ENCODE assay signal across 9 mouse cellular contexts in genomic region chr8:85397508-85397907, GRCm38 (mm10). TPM values are rescaled to one million over a fixed set of nuclear protein-coding genes. Genes with fewer than 3 reads are reported as not detected.
DNase-seq lines count a peak whose midpoint lies in the region; ATAC-seq and TF ChIP-seq lines count a peak whose summit lies in the region.
"Had no signal": no experiment of that assay in that cellular context is flagged by ENCODE, and none has a peak within 500 bp of the region (broad histone marks: within the 10 kb centered on the region; RNA-seq: fewer than 3 reads in every experiment).

No protein-coding gene starts in this region.

- no peak overlapping the region for H3K4me3 ChIP-seq in heart, embryonic 11.5 days (ENCODE audit: low read depth, low read length)
- no peak overlapping the region for H3K4me3 ChIP-seq in CH12.LX (replicated peaks in 1 of 3; ENCODE audit: low read depth in 2 of 3, low read length in 2 of 3, poor library complexity in 1 of 3)
- H3K4me3 ChIP-seq in heart, embryonic 12.5 days = no peak overlapping the region
- H3K4me3 ChIP-seq: embryonic facial prominence, embryonic 13.5 days had no signal

- dilution Hi-C loops in CH12.LX (cut with MboI; ENCODE audit: extremely low pct_ligation_motif_present, extremely low pct_unique_long_range_greater_than_20kb, low sequenced_read_pairs) = no loop called here

- peak; percentile 50 to 76 for DNase-seq in heart, adult 18-20 months
- DNase-seq in CH12.LX (ENCODE audit: extremely low read depth) = peak; percentile 70
- DNase-seq in adrenal gland, postnatal 36 days = peak; percentile 57 to 75
- DNase-seq in large intestine, adult 2 months (ENCODE audit: low read depth, low spot score) = peak; percentile 14
- DNase-seq in naive thymus-derived CD4-positive, alpha-beta T cell, adult 2 months (ENCODE audit: low read depth) = peak; percentile 56

- in situ Hi-C loops in CH12.LX (cut with MboI; ENCODE audit: low pct_ligation_motif_present, low pct_unique_long_range_greater_than_20kb, low sequenced_read_pairs) = no loop called here

- no peak overlapping the region for H3K9ac ChIP-seq in heart, embryonic 11.5 days (ENCODE audit: low read depth, low read length)
- H3K9ac ChIP-seq in CH12.LX (ENCODE audit: insufficient read depth, low read depth) = no peak overlapping the region
- H3K9ac ChIP-seq in heart, embryonic 12.5 days = peak overlapping the region; percentile 25; the same call in 1 of the 2 replicates
- H3K9ac ChIP-seq: embryonic facial prominence, embryonic 13.5 days had no signal

- H3K4me2 ChIP-seq in heart, embryonic 11.5 days = no peak overlapping the region
- no peak overlapping the region for H3K4me2 ChIP-seq in CH12.LX (ENCODE audit: insufficient read depth, low read depth, poor library complexity, severe bottlenecking)
- H3K4me2 ChIP-seq in heart, embryonic 12.5 days = no peak overlapping the region
- H3K4me2 ChIP-seq: embryonic facial prominence, embryonic 13.5 days had no signal

- H3K79me2 ChIP-seq in CH12.LX (replicated peaks; ENCODE audit: control insufficient read depth, extremely low read depth, insufficient read depth, poor library complexity, severe bottlenecking) = no peaks in the 10 kb centered on the region

- peak; percentile 81 to 87 for TF ChIP-seq CTCF in CH12.LX (conservative IDR thresholded peaks at IDR 0.05 in 1 of 2, IDR thresholded peaks at IDR 0.05 in 1 of 2; ENCODE audit: low read depth in 2 of 2, low read length in 2 of 2)

- no peak for ATAC-seq in heart, embryonic 11.5 days (replicated peaks; ENCODE audit: insufficient number of reproducible peaks, low FRiP score, low TSS enrichment)
- peak; percentile 78 for ATAC-seq in heart, embryonic 12.5 days (ENCODE audit: insufficient number of reproducible peaks, low FRiP score)
- ATAC-seq in activated CD4-positive, CD25-positive, alpha-beta regulatory T cell, adult 4 months = no peak

- H3K9me3 ChIP-seq in heart, embryonic 11.5 days (replicated peaks; ENCODE audit: control insufficient read depth, low read length) = no peaks in the 10 kb centered on the region
- H3K9me3 ChIP-seq in CH12.LX (replicated peaks; ENCODE audit: low read length) = no peaks in the 10 kb centered on the region
- 0 out of 2 replicates have a peak, but pooled peaks cover under 1% of the 10 kb centered on the region for H3K9me3 ChIP-seq in heart, embryonic 12.5 days (replicated peaks)
- H3K9me3 ChIP-seq: embryonic facial prominence, embryonic 13.5 days had no signal

- H3K27ac ChIP-seq in heart, embryonic 11.5 days (ENCODE audit: low read depth, low read length) = no peak overlapping the region
- no peak overlapping the region for H3K27ac ChIP-seq in CH12.LX (ENCODE audit: insufficient read depth, low read depth)
- no peak overlapping the region for H3K27ac ChIP-seq in heart, embryonic 12.5 days (ENCODE audit: poor library complexity, severe bottlenecking)
- H3K27ac ChIP-seq: embryonic facial prominence, embryonic 13.5 days had no signal

- H3K36me3 ChIP-seq in heart, embryonic 11.5 days (ENCODE audit: control insufficient read depth, insufficient read depth, low read length) = no peaks in the 10 kb centered on the region
- no peaks in the 10 kb centered on the region for H3K36me3 ChIP-seq in CH12.LX (replicated peaks in 1 of 2; ENCODE audit: control insufficient read depth in 1 of 2, insufficient read depth in 1 of 2, low read length in 1 of 2)
- H3K36me3 ChIP-seq in heart, embryonic 12.5 days = no peaks in the 10 kb centered on the region
- H3K36me3 ChIP-seq: embryonic facial prominence, embryonic 13.5 days had no signal

- no peak for TF ChIP-seq POLR2A in CH12.LX (IDR thresholded peaks at IDR 0.05; ENCODE audit: low read depth, low read length)

- H3K4me1 ChIP-seq in heart, embryonic 11.5 days (ENCODE audit: control insufficient read depth, insufficient read depth, low read length) = peaks cover 20% of the 10 kb centered on the region
- H3K4me1 ChIP-seq in CH12.LX (ENCODE audit: control insufficient read depth in 1 of 2, insufficient read depth in 2 of 2) = no peaks in the 10 kb centered on the region
- H3K4me1 ChIP-seq in heart, embryonic 12.5 days (replicated peaks) = peaks cover 34% of the 10 kb centered on the region
- H3K4me1 ChIP-seq: embryonic facial prominence, embryonic 13.5 days had no signal

- TF ChIP-seq RAD21 in CH12.LX (IDR thresholded peaks at IDR 0.05; ENCODE audit: low read depth, low read length) = peak; percentile 46

- no peaks in the 10 kb centered on the region for H3K27me3 ChIP-seq in heart, embryonic 11.5 days (ENCODE audit: control insufficient read depth, insufficient read depth, low read length)
- H3K27me3 ChIP-seq in CH12.LX (replicated peaks) = no peaks in the 10 kb centered on the region
- no peaks in the 10 kb centered on the region for H3K27me3 ChIP-seq in heart, embryonic 12.5 days (replicated peaks)
- H3K27me3 ChIP-seq: embryonic facial prominence, embryonic 13.5 days had no signal

- 34% methylated on average over 5 of the region's 5 CpGs for WGBS in heart, embryonic 11.5 days (ENCODE audit: insufficient replicate concordance)
- WGBS in heart, embryonic 12.5 days = 35% methylated on average over 5 of the region's 5 CpGs
- WGBS in large intestine, adult 2 months = 46% methylated on average over 5 of the region's 5 CpGs

- no peak for TF ChIP-seq EP300 in CH12.LX (IDR thresholded peaks at IDR 0.05; ENCODE audit: low read length)

TF ChIP-seq in CH12.LX, 34 proteins besides CTCF, POLR2A, EP300 and RAD21:
- TF ChIP-seq SMC3 (IDR thresholded peaks at IDR 0.05; ENCODE audit: low read depth, low read length) = peak; percentile 71
- no peak for TF ChIP-seq JUN (IDR thresholded peaks at IDR 0.05; ENCODE audit: insufficient read depth, low read depth, low read length)

RNA-seq across cellular contexts. Expression of gene Mylk3, which starts 11.4 kb away (rescaled TPM):
- 100 to 1,000 TPM; 473 to 486 TPM for total RNA-seq in heart, adult 18-20 months (2021)
- 167 and 212 TPM in 2 replicates for polyA plus RNA-seq in heart, embryonic 11.5 days (2014; fragmentation: Nextera tagmentation; extraction: Ambion mirVana)
- total RNA-seq in CH12.LX (2012; rRNA removed) (0.04 and 0.08 TPM in 2 replicates), CH12.LX (2014; rRNA removed) (0.07 TPM in 2 replicates)
- polyA plus RNA-seq in CH12.LX (2012; ENCODE audit: insufficient read length, low read depth) = not detected in 2 replicates
- total RNA-seq in adrenal gland, postnatal 36 days (2021) = under 1 TPM; 0.13 to 0.53 TPM
- 211 and 224 TPM in 2 replicates for polyA plus RNA-seq in heart, embryonic 12.5 days (2016; fragmentation: Nextera tagmentation; extraction: Ambion mirVana)
- 0.05 and 0.10 TPM in 2 replicates for polyA plus RNA-seq in large intestine, adult 2 months (2012; rRNA removed)
- not detected for polyA plus RNA-seq in activated CD4-positive, CD25-positive, alpha-beta regulatory T cell, adult 4 months (2017; shearing (Covaris generic))

RNA-seq across cellular contexts. Expression of gene 4921524J17Rik, which starts 35.1 kb away (rescaled TPM):
- total RNA-seq in heart, adult 18-20 months (2021) = 10 to 100 TPM; 18.1 to 19.4 TPM
- 67.0 and 73.8 TPM in 2 replicates for polyA plus RNA-seq in heart, embryonic 11.5 days (2014; fragmentation: Nextera tagmentation; extraction: Ambion mirVana)
- 10.2 and 10.3 TPM in 2 replicates for total RNA-seq in CH12.LX (2012; rRNA removed)
- total RNA-seq in CH12.LX (2014; rRNA removed) = 25.1 and 25.2 TPM in 2 replicates
- 28.8 and 36.5 TPM in 2 replicates for polyA plus RNA-seq in CH12.LX (2012; ENCODE audit: insufficient read length, low read depth)
- 10 to 100 TPM; 20.0 to 37.1 TPM for total RNA-seq in adrenal gland, postnatal 36 days (2021)
- polyA plus RNA-seq in heart, embryonic 12.5 days (2016; fragmentation: Nextera tagmentation; extraction: Ambion mirVana) = 69.5 and 73.4 TPM in 2 replicates
- 2.4 and 2.6 TPM in 2 replicates for polyA plus RNA-seq in large intestine, adult 2 months (2012; rRNA removed)
- polyA plus RNA-seq in activated CD4-positive, CD25-positive, alpha-beta regulatory T cell, adult 4 months (2017; shearing (Covaris generic)) = 10 to 100 TPM; 68.8 to 82.9 TPM

Comparison
In these comparisons a context has a peak if more than half of its experiments do, and no peak if none do; other contexts are left out.
1. DNase-seq: peak in every context shown above with its lines; median percentile 70 in CH12.LX; 66 in adrenal gland, postnatal 36 days; 63 in heart, adult 18-20 months; 56 in naive thymus-derived CD4-positive, alpha-beta T cell, adult 2 months; 14 in large intestine, adult 2 months.
2. RNA of gene Mylk3, which starts 11.4 kb away (polyA plus RNA-seq): 211 to 224 TPM in heart, embryonic 12.5 days and 167 to 212 TPM in heart, embryonic 11.5 days; not detected in CH12.LX, 0.05 to 0.10 TPM in large intestine, adult 2 months and not detected in activated CD4-positive, CD25-positive, alpha-beta regulatory T cell, adult 4 months; every median in the first group is over 100 times any median in the second.